Mouse (Mus musculus): Measurements from ENCODE around the gene Ndufs3. TPM values are rescaled to one million over a fixed set of nuclear protein-coding genes. Genes with fewer than 3 reads are reported as not detected.

Gene Ndufs3
- total and polyA plus RNA-seq, 3 experiments: 133 to 185 (median 182) TPM

GRCm38 (mm10) chr2:90916560-90917232 lies 12.1 kb upstream of the Ndufs3 start:
- DNase-seq (ENCODE audit: extremely low read depth): peak; percentile 24
- peaks cover 0 to 16% of the 10 kb centered on the region in 2 experiments; a peak in 2 of 4 replicates for H3K4me1 ChIP-seq (ENCODE audit: control insufficient read depth in 1 of 2, insufficient read depth in 2 of 2)
- in situ Hi-C loops (cut with MboI; ENCODE audit: low pct_ligation_motif_present, low pct_unique_long_range_greater_than_20kb, low sequenced_read_pairs): no loop called here
- no peaks in the 10 kb centered on the region for H3K9me3 ChIP-seq (replicated peaks; ENCODE audit: low read length)
- TF ChIP-seq ETS1 (conservative IDR thresholded peaks at IDR 0.05; ENCODE audit: low read depth, low read length): no peak
- peak; percentile 45; the same call in 1 of the 2 replicates for TF ChIP-seq TBP (conservative IDR thresholded peaks at IDR 0.05; ENCODE audit: low read depth, low read length)
- TF ChIP-seq MXI1 (IDR thresholded peaks at IDR 0.05; ENCODE audit: low read depth, low read length): peak; percentile 4; the same call in 1 of the 2 replicates
- TF ChIP-seq MAFK (IDR thresholded peaks at IDR 0.05; ENCODE audit: insufficient replicate concordance, low read length): no peak
- peak; percentile 74 for TF ChIP-seq SIN3A (IDR thresholded peaks at IDR 0.05; ENCODE audit: low read length)
- no peak for TF ChIP-seq ZMIZ1 (IDR thresholded peaks at IDR 0.05; ENCODE audit: low read depth, low read length)
- TF ChIP-seq TCF12 (IDR thresholded peaks at IDR 0.05; ENCODE audit: low read depth, low read length): 0 out of 2 replicates have a peak, but pooled peaks have one; percentile 36
- TF ChIP-seq MAZ (IDR thresholded peaks at IDR 0.05; ENCODE audit: low read depth, low read length): no peak
- no peak for TF ChIP-seq HCFC1 (IDR thresholded peaks at IDR 0.05; ENCODE audit: low read depth, low read length)
- 0 out of 2 replicates have a peak, but pooled peaks have one; percentile 4 for TF ChIP-seq MAX (IDR thresholded peaks at IDR 0.05; ENCODE audit: low read length)
- TF ChIP-seq POLR2A (IDR thresholded peaks at IDR 0.05; ENCODE audit: low read depth, low read length): no peak
- no peak for TF ChIP-seq SMC3 (IDR thresholded peaks at IDR 0.05; ENCODE audit: low read depth, low read length)
- no peak for TF ChIP-seq UBTF (IDR thresholded peaks at IDR 0.05; ENCODE audit: low read depth, low read length)
- TF ChIP-seq POLR2AphosphoS2 (IDR thresholded peaks at IDR 0.05; ENCODE audit: low read depth, low read length): no peak
- no peak for TF ChIP-seq JUN (IDR thresholded peaks at IDR 0.05; ENCODE audit: insufficient read depth, low read depth, low read length)
- no peak for TF ChIP-seq MEF2A (IDR thresholded peaks at IDR 0.05; ENCODE audit: borderline replicate concordance, low read depth, low read length)
- TF ChIP-seq NELFE (IDR thresholded peaks at IDR 0.05; ENCODE audit: low read depth, low read length): no peak
- 0 out of 2 replicates have a peak, but pooled peaks have one; percentile 12 for TF ChIP-seq MYC (IDR thresholded peaks at IDR 0.05; ENCODE audit: low read depth, low read length)
- dilution Hi-C loops (cut with MboI; ENCODE audit: extremely low pct_ligation_motif_present, extremely low pct_unique_long_range_greater_than_20kb, low sequenced_read_pairs): no loop called here
- no peaks in the 10 kb centered on the region for H3K27me3 ChIP-seq (replicated peaks)
- peak overlapping the region; percentile 59 to 90 (median 78) for H3K4me3 ChIP-seq (replicated peaks in 1 of 3; ENCODE audit: low read depth in 2 of 3, low read length in 2 of 3, poor library complexity in 1 of 3)
- peak overlapping the region; percentile 93 for H3K4me2 ChIP-seq (ENCODE audit: insufficient read depth, low read depth, poor library complexity, severe bottlenecking)
- peaks cover 11 to 29% of the 10 kb centered on the region in 2 experiments for H3K36me3 ChIP-seq (replicated peaks in 1 of 2; ENCODE audit: control insufficient read depth in 1 of 2, insufficient read depth in 1 of 2, low read length in 1 of 2)
- peak overlapping the region; percentile 81 for H3K9ac ChIP-seq (ENCODE audit: insufficient read depth, low read depth)
- peak overlapping the region; percentile 9 for H3K27ac ChIP-seq (ENCODE audit: insufficient read depth, low read depth)
- peaks cover 29% of the 10 kb centered on the region for H3K79me2 ChIP-seq (replicated peaks; ENCODE audit: control insufficient read depth, extremely low read depth, insufficient read depth, poor library complexity, severe bottlenecking)

- H3K9ac ChIP-seq (ENCODE audit: insufficient read depth, low read depth): no peak overlapping the region; the same call in 1 of the 2 replicates
These were observed 10.9 kb upstream of the Ndufs3 start for GRCm38 (mm10) chr2:90915516-90915915.

More at GRCm38 (mm10) chr2:90915516-90915915, 10.9 kb upstream of the Ndufs3 start:
- no peak for DNase-seq (ENCODE audit: extremely low read depth)
- Histone ChIP-seq H3K9me3 (replicated peaks; ENCODE audit: low read length) (no peaks in the 10 kb centered on the region), H3K4me1 (ENCODE audit: control insufficient read depth in 1 of 2, insufficient read depth in 2 of 2) (peaks cover 0 to 16% of the 10 kb centered on the region in 2 experiments; a peak in 2 of 4 replicates), H3K27ac (ENCODE audit: insufficient read depth, low read depth) (no peak overlapping the region), H3K4me3 (replicated peaks in 1 of 3; ENCODE audit: low read depth in 2 of 3, low read length in 2 of 3, poor library complexity in 1 of 3) (peak overlapping the region in 1 of 3 experiments; percentile 78), H3K36me3 (replicated peaks in 1 of 2; ENCODE audit: control insufficient read depth in 1 of 2, insufficient read depth in 1 of 2, low read length in 1 of 2) (peaks cover 21 to 41% of the 10 kb centered on the region in 2 experiments), H3K4me2 (ENCODE audit: insufficient read depth, low read depth, poor library complexity, severe bottlenecking) (peak overlapping the region; percentile 93), H3K27me3 (replicated peaks) (no peaks in the 10 kb centered on the region), H3K79me2 (replicated peaks; ENCODE audit: control insufficient read depth, extremely low read depth, insufficient read depth, poor library complexity, severe bottlenecking) (peaks cover 33% of the 10 kb centered on the region)
- TF ChIP-seq JUND (conservative IDR thresholded peaks at IDR 0.05; ENCODE audit: low read depth, low read length) (no peak), RCOR1 (conservative IDR thresholded peaks at IDR 0.05; ENCODE audit: low read depth, low read length) (no peak), POLR2A (IDR thresholded peaks at IDR 0.05; ENCODE audit: low read depth, low read length) (no peak), KAT2A (IDR thresholded peaks at IDR 0.05; ENCODE audit: insufficient replicate concordance, low read length) (no peak), ZC3H11A (IDR thresholded peaks at IDR 0.05; ENCODE audit: low read depth, low read length) (no peak)
- dilution Hi-C loops (cut with MboI; ENCODE audit: extremely low pct_ligation_motif_present, extremely low pct_unique_long_range_greater_than_20kb, low sequenced_read_pairs): no loop called here
- in situ Hi-C loops (cut with MboI; ENCODE audit: low pct_ligation_motif_present, low pct_unique_long_range_greater_than_20kb, low sequenced_read_pairs): no loop called here
